Mouse (Mus musculus): Measurements from ENCODE around the gene Cfap298. TPM values are rescaled to one million over a fixed set of nuclear protein-coding genes. Genes with fewer than 3 reads are reported as not detected.

The Cfap298 gene
- polyA plus RNA-seq (2017; shearing (Covaris generic)): 37.7 TPM

DNA sequence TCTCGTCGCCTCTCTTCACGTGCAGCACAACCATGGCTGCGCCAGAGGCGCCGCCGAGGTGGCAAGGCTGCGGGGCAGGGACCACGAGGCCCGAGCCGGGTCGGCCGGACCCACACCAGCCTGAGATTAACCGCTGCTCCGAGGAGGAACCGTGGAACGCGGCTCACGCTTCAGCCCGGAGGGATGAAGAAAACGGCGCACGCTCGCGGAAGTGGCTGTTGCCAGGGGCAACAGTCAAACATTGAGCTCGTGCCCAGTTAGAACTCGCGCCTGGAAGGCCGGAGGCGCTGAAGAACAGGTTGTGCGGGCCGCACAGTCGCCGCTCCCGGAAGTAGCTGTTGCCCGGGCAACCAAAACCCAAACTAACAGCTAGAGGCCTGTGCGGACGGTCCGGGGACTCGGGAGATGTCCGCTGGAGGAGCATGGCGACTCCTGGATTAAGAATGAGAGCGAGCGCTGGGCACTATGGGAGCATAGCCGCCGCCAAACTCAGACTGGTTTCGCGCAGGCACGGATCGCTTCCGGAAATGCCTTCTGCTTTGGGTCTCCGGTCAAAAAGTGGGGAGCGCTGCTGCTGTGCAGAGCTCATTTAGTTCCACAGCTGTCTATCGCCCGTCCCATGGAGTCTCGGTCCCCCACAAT lies at the start of gene Cfap298:
TSS of gene Cfap298 (minus strand) at position 428 of the 642 bp plus-strand sequence.

Other genes with a start within 250 kb of the Cfap298 start
- gene Mis18a, start 207.7 kb downstream of the Cfap298 start, polyA plus RNA-seq (2017; shearing (Covaris generic)): 64.1 TPM
- gene Mrap, start 196.9 kb downstream of the Cfap298 start, polyA plus RNA-seq (2017; shearing (Covaris generic)): not detected
- gene Urb1, start 124.7 kb downstream of the Cfap298 start, polyA plus RNA-seq (2017; shearing (Covaris generic)): 21.3 TPM
- not detected for gene Eva1c, start 108.4 kb downstream of the Cfap298 start, polyA plus RNA-seq (2017; shearing (Covaris generic))
- gene Synj1, start 76.2 kb upstream of the Cfap298 start, polyA plus RNA-seq (2017; shearing (Covaris generic)): 57.7 TPM
- 56.5 TPM for gene Paxbp1, start 109.4 kb upstream of the Cfap298 start, polyA plus RNA-seq (2017; shearing (Covaris generic))
- 0.14 TPM for gene 4932438H23Rik, start 160.0 kb upstream of the Cfap298 start, polyA plus RNA-seq (2017; shearing (Covaris generic))